Mouse (Mus musculus) C2C12 (cell line): ENCODE results near the gene Hist1h2ad.

Experiments
- CTCF ChIP-seq: IDR thresholded peaks from one replicate; pipeline ENCODE4 v1.5.1; 2011; ENCODE audit not compliant: control insufficient read depth, insufficient read depth, insufficient read length
- FOSL1 ChIP-seq: IDR thresholded peaks from one replicate; pipeline ENCODE4 v1.8.0; 2011; ENCODE audit warnings: mild to moderate bottlenecking, low read length; ENCODE audit not compliant: poor library complexity, insufficient read depth, severe bottlenecking
- MAX ChIP-seq: IDR thresholded peaks from one replicate; pipeline ENCODE4 v1.6.1; 2011; ENCODE audit warnings: mild to moderate bottlenecking, control low read depth
- MYOD1 ChIP-seq: IDR thresholded peaks from one replicate; pipeline ENCODE4 v1.6.1; 2011; ENCODE audit warnings: low read depth; ENCODE audit not compliant: control insufficient read depth, insufficient read length
- MYOG ChIP-seq: IDR thresholded peaks from one replicate; pipeline ENCODE4 v1.6.1; 2011; ENCODE audit not compliant: control insufficient read depth, insufficient read length; ENCODE audit errors: extremely low read depth

DNA sequence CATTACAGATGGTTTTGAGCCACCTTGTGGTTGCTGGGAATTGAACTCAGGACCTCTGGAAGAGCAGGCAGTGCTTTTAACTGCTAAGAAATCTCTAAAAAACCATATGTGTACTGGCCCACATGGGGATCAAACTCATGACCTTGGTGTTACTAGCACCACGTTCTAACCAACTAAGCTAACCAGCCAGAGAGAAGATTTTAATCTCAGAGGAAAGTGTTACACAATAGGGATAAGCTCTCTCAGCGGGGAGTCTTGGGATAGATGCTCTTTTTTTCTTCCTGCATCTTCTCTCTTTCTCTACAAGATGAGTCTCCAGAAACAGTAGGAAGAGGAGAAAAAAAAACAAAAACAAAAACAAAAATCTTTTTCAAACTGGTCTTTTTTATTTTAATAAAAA is 36.2 kb downstream of the Hist1h2ad start:
- TF ChIP-seq CTCF (no peak), FOSL1 (no peak), MAX (no peak), MYOD1 (no peak), MYOG (no peak)
